Mouse (Mus musculus): Measurements from ENCODE around the gene Dync2li1. TPM values are rescaled to one million over a fixed set of nuclear protein-coding genes. Genes with fewer than 3 reads are reported as not detected.

Dync2li1 gene
- polyA plus RNA-seq, 1 experiment from 2014 or later = 43.4 TPM

DNA sequence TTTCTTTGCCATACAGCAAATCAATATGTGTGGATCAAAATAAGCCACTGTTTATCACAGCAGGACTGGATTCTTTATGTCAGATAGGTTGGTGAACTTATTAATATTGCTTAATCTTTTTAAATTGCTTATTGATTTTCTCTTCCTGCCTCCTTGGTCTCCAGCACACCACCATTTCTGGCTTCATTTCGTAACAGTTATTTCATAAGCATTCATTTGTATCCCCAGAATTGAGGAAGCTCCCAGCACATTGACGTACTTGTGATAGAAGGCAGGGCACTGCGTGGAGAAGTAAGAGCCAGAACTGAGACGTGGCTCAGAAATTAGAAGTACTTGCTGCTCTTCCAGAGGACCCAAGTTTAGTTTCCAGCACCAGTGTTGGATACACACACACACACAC, 21.3 kb downstream of the Dync2li1 start:
- H3K27ac ChIP-seq = no peak overlapping the region
- WGBS = 92% methylated on average over 4 of the region's 4 CpGs
- H3K36me3 ChIP-seq = peaks cover 17% of the 10 kb centered on the region
- H3K4me2 ChIP-seq = no peak overlapping the region
- no peak overlapping the region for H3K4me3 ChIP-seq
- H3K9me3 ChIP-seq = no peaks in the 10 kb centered on the region
- peaks cover 31% of the 10 kb centered on the region for H3K4me1 ChIP-seq
- no peaks in the 10 kb centered on the region for H3K27me3 ChIP-seq
- no peak overlapping the region for H3K9ac ChIP-seq
- no peak for ATAC-seq (ENCODE audit: insufficient number of reproducible peaks, insufficient read depth, low FRiP score, low TSS enrichment, low read depth)

DNA sequence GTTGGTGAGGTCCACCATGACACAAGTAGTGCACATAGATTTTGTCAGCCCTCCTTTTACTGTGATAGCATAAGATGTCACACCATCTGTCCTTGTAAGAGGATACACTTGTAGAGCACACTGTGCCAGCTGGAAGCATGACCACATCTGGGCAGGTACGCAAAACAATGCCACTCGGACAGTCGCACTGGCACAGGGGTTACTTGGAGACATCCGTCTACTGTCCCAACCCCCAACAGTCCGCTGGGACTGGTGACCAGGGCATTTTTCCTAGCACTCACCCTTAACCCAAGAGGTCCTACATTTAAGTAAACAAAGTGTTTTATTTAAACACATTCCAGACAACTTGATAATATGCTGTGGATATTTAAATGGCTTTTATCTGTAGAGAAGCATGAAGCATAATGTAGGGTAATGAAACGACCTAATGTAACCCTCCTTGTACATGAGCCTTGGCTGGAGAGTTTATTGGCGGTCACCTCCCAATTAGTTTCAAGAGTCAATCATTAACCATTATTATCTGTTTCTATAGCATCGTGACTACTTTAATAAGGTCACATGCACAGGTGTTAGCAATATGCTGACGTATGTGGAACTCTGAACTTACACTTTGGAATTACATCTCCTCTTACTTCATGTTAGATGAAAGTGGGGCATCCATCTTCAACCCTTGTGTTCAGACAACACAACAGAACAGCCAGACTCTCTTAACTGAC, 24.2 kb downstream of the Dync2li1 start:
- Histone ChIP-seq H3K27me3 (no peaks in the 10 kb centered on the region), H3K4me1 (peaks cover 8% of the 10 kb centered on the region; the same call in 1 of the 2 replicates), H3K4me2 (no peak overlapping the region), H3K4me3 (no peak overlapping the region), H3K9me3 (no peaks in the 10 kb centered on the region), H3K27ac (no peak overlapping the region), H3K9ac (no peak overlapping the region), H3K36me3 (peaks cover 26% of the 10 kb centered on the region)
- ATAC-seq (ENCODE audit: insufficient number of reproducible peaks, insufficient read depth, low FRiP score, low TSS enrichment, low read depth) = no peak
- 89% methylated on average over 9 of the region's 9 CpGs for WGBS

DNA sequence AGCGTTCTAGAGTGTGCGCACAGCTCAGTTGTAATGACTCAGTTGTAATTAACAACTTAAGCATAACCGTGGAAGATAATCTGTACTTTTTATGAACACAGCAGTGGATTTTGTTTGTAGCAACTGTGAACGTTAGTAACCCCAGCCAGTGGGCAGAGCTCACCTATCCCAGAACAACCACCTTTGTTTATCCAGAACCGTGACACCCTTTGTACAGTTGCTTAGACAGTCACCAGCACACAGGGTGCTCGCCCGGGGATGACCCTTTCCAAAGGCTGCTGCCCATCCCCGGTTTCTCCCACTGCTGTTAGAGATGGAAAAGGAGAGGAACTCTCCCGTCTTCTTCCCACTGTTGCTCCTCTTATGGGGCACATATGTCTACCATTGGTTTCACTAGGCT, 27.2 kb downstream of the Dync2li1 start:
- Histone ChIP-seq H3K9ac (no peak overlapping the region), H3K4me2 (no peak overlapping the region), H3K4me3 (no peak overlapping the region), H3K27me3 (no peaks in the 10 kb centered on the region), H3K27ac (no peak overlapping the region), H3K36me3 (peaks cover 26% of the 10 kb centered on the region), H3K4me1 (peaks cover 14% of the 10 kb centered on the region), H3K9me3 (no peaks in the 10 kb centered on the region)
- WGBS = 90% methylated on average over 9 of the region's 9 CpGs
- no peak for ATAC-seq (ENCODE audit: insufficient number of reproducible peaks, insufficient read depth, low FRiP score, low TSS enrichment, low read depth)

DNA sequence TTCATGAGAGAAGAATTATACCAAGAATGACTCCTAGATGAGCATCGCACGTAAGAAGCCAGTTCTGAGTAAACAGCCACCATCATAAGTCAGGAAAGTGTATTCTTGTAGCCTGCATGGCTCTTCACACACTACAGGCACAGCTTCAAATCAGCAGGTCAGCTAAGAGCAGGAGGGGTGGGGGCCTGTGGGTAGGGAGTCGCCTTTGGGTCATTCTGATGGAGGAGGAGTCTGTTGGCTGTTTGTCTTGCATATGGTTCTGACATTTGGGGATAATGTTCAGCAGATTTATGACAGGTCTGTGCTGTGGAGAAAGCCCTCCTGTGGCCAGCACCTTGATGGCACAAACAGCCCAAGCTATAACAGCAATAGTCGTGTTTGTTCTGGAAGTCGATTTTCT, 29.9 kb downstream of the Dync2li1 start:
- peaks cover 14% of the 10 kb centered on the region for H3K4me1 ChIP-seq
- no peak overlapping the region for H3K4me2 ChIP-seq
- no peak overlapping the region for H3K9ac ChIP-seq
- 69% methylated on average over 5 of the region's 5 CpGs for WGBS
- H3K27me3 ChIP-seq = no peaks in the 10 kb centered on the region
- H3K9me3 ChIP-seq = no peaks in the 10 kb centered on the region
- no peak overlapping the region for H3K4me3 ChIP-seq
- ATAC-seq (ENCODE audit: insufficient number of reproducible peaks, insufficient read depth, low FRiP score, low TSS enrichment, low read depth) = no peak
- H3K36me3 ChIP-seq = peaks cover 17% of the 10 kb centered on the region
- H3K27ac ChIP-seq = no peak overlapping the region

DNA sequence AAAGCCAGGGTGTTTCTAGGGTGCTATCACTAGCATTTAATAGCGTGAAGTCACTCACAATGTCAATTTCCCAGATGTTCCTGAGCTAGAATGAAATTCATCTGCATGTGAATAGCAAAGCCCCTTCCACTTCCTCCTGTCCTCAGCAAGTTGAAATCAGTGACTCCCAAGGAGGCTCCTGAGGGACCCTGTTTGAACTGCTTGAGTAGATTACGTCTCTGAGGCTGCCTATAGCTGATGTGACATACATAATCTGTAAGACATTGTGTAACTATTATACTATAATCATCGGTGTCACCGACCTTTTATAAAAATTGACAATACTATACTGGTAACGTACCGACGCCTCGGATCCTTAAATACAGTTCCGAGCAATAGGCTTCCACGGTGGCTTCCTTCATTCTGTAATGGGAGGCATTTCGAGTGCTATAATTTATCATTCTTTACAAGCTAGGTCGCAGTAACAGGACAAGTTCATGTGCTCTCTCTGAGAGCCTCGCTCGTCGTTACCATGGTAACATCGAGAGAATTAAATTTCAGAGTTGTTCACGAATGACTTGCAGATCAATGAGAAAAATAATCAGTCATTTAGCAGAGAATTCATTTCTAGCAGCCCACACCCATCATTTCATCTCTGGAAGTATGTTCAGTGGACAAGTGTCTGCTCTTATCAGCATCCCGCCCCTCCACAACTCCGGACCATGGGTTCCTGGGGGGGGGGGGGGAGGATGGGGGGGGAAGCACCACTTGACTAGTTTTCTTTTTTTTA, 30.5 kb downstream of the Dync2li1 start:
- no peak overlapping the region for H3K4me3 ChIP-seq

DNA sequence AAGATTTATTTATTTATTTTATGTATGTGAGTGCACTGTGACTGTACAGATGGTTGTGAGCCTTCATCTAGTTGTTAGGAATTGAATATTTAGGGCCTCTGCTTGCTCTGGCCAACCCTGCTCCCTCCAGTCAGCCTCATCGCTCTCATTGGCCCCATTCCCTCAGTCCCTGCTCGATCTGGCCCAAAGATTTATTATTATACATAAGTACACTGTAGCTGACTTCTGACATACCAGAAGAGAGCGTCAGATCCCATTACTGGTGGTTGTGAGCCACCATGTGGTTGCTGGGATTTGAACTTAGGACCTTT, 31.1 kb downstream of the Dync2li1 start:
- H3K36me3 ChIP-seq = peaks cover 12% of the 10 kb centered on the region
- peaks cover 14% of the 10 kb centered on the region for H3K4me1 ChIP-seq
- H3K4me2 ChIP-seq = no peak overlapping the region
- H3K27ac ChIP-seq = no peak overlapping the region
- 52% methylated on average over 3 of the region's 3 CpGs for WGBS
- H3K4me3 ChIP-seq = no peak overlapping the region
- no peaks in the 10 kb centered on the region for H3K9me3 ChIP-seq
- ATAC-seq (ENCODE audit: insufficient number of reproducible peaks, insufficient read depth, low FRiP score, low TSS enrichment, low read depth) = no peak
- no peak overlapping the region for H3K9ac ChIP-seq
- H3K27me3 ChIP-seq = no peaks in the 10 kb centered on the region

More for the DNA sequence above, 30.5 kb downstream of the Dync2li1 start:
- 70% methylated on average over 19 of the region's 19 CpGs for WGBS
- H3K27me3 ChIP-seq = no peaks in the 10 kb centered on the region
- no peak overlapping the region for H3K4me2 ChIP-seq
- no peak overlapping the region for H3K9ac ChIP-seq
- H3K9me3 ChIP-seq = no peaks in the 10 kb centered on the region
- peaks cover 17% of the 10 kb centered on the region for H3K36me3 ChIP-seq
- no peak overlapping the region for H3K27ac ChIP-seq
- no peak for ATAC-seq (ENCODE audit: insufficient number of reproducible peaks, insufficient read depth, low FRiP score, low TSS enrichment, low read depth)
- H3K4me1 ChIP-seq = peaks cover 14% of the 10 kb centered on the region

DNA sequence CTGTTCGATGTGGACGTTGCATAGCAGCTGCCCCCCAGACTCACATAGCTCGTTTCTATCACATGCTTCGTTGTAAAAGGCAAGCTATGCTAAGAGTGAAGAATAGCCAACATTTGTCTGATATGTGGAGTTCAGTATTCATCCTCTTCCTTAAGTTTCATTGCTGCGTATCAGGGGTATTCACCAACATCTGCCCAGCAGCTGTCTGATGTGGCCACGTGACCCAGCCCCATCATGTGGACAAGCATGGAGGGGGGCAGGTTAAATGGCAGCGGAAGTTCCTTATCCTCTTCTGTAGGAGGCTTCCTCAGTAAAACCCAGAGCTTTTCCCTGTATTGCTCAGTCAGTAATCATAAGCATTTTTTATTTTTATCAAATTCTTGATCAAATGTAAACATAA, 31.5 kb downstream of the Dync2li1 start:
- no peak overlapping the region for H3K4me2 ChIP-seq
- 39% methylated on average over 7 of the region's 7 CpGs for WGBS
- H3K4me3 ChIP-seq = no peak overlapping the region
- peaks cover 8% of the 10 kb centered on the region; the same call in 1 of the 2 replicates for H3K36me3 ChIP-seq
- H3K4me1 ChIP-seq = peaks cover 14% of the 10 kb centered on the region
- no peaks in the 10 kb centered on the region for H3K9me3 ChIP-seq
- H3K27me3 ChIP-seq = no peaks in the 10 kb centered on the region
- ATAC-seq (ENCODE audit: insufficient number of reproducible peaks, insufficient read depth, low FRiP score, low TSS enrichment, low read depth) = no peak
- H3K9ac ChIP-seq = no peak overlapping the region
- no peak overlapping the region for H3K27ac ChIP-seq

DNA sequence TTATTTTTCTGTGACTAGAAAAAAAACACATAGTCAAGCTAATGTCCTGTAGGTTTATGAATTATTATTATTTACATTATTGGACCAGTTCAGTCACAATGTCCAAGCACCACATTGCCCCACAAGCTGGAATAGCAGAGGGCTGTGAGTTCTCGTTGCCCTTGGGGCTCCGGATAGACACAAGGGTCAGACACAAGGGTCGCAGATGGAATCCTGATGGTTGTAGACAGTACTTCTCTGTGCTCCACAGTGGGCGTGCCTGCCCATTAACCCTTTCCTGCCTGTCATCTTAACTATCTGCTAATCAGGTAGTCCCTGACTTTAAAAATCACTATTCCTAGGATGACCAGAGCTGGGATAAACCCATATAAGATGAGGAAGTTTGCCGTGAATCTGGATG, 31.9 kb downstream of the Dync2li1 start:
- Histone ChIP-seq H3K4me3 (no peak overlapping the region), H3K4me1 (peaks cover 14% of the 10 kb centered on the region), H3K27ac (no peak overlapping the region), H3K27me3 (no peaks in the 10 kb centered on the region), H3K9ac (no peak overlapping the region), H3K9me3 (no peaks in the 10 kb centered on the region), H3K36me3 (peaks cover 7% of the 10 kb centered on the region; the same call in 1 of the 2 replicates), H3K4me2 (no peak overlapping the region)
- 29% methylated on average over 5 of the region's 5 CpGs for WGBS
- no peak for ATAC-seq (ENCODE audit: insufficient number of reproducible peaks, insufficient read depth, low FRiP score, low TSS enrichment, low read depth)

DNA sequence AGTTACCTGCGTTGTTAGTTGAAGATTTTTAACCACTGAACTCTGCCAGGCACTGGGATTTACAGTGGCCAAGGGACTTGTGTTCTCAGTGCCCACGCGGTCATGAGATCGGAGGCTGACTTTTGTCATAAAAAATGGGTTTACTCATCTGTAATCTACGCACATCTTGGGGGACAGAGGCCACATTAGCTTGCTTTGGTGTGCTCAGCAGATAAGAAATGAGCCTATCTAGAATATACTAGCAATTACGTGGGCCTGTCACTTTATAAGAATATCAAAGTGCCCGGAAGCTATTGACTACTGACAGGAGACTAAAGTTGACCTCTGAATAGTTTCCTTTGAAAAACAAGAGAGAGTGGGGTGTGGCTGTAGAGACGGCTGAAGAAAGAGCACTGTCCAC, 32.7 kb downstream of the Dync2li1 start:
- ATAC-seq (ENCODE audit: insufficient number of reproducible peaks, insufficient read depth, low FRiP score, low TSS enrichment, low read depth) = no peak
- no peak overlapping the region for H3K4me3 ChIP-seq
- no peak overlapping the region for H3K9ac ChIP-seq
- H3K9me3 ChIP-seq = no peaks in the 10 kb centered on the region
- no peaks in the 10 kb centered on the region for H3K36me3 ChIP-seq
- 73% methylated on average over 8 of the region's 8 CpGs for WGBS
- H3K27me3 ChIP-seq = no peaks in the 10 kb centered on the region
- H3K27ac ChIP-seq = no peak overlapping the region
- peaks cover 14% of the 10 kb centered on the region for H3K4me1 ChIP-seq
- H3K4me2 ChIP-seq = no peak overlapping the region

DNA sequence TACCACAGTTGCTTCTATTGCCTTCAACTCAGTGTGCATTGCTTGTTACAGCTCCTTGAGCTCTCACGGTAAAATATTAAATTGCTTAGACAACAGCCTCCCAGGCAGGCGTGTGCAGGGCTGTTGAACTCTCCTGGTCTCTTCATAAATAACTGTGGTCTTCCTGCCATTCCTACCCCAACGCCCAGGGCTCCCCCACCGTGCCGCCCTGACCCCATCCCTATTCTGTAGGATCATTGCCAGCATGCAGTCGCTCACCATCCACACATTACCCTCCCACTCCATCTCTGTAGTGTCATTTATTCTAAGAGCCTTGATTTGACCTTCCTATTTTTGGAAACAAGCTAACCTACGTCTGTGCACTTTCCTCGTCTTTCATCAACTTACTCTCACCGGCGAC, 38.8 kb downstream of the Dync2li1 start:
- Histone ChIP-seq H3K4me3 (no peak overlapping the region), H3K9ac (no peak overlapping the region), H3K4me1 (peaks cover 21% of the 10 kb centered on the region), H3K4me2 (no peak overlapping the region), H3K27ac (no peak overlapping the region), H3K27me3 (no peaks in the 10 kb centered on the region), H3K9me3 (no peaks in the 10 kb centered on the region), H3K36me3 (no peaks in the 10 kb centered on the region)
- 51% methylated on average over 10 of the region's 10 CpGs for WGBS
- no peak for ATAC-seq (ENCODE audit: insufficient number of reproducible peaks, insufficient read depth, low FRiP score, low TSS enrichment, low read depth)

DNA sequence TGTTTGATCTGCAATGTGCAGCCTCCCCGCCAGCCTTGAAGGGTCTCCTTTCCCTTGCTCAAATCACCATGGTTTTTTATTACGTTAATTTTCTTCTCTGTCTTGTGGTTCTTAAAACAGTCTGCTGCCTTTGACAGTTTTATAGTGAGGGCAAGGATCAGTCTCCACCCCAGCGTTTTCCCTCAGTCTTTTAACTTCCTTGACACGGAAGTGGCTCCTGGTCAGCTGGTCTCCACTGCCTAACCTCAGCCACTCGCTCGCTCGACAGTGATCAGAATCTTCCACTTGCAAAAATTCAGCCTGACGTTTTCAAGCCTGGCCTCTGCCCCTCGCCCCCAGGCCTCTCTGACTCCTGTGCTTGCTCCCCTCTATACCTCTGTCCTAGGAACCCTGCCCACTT, 39.4 kb downstream of the Dync2li1 start:
- no peak overlapping the region for H3K4me2 ChIP-seq
- no peak overlapping the region for H3K27ac ChIP-seq
- 27% methylated on average over 9 of the region's 9 CpGs for WGBS

DNA sequence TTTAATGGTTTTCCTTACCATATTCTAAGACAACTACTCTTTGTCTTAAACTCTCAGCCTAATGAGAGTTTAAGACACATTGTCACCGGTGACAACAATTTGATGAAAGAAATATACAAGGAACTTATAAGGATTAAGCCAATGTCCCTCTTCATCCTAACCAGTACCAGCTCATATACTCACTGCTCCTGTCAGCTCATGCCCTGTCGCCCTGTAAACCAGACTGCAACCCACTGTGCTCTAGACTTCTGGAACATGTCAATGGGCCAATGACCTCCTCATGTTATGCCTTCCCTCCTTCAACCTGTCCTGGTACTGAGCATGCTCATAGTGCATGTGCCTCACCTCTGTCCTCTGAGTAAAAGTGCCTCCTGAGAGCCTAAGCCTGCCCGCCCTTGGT, 41.6 kb downstream of the Dync2li1 start:
- H3K9ac ChIP-seq = no peak overlapping the region
- H3K27ac ChIP-seq = no peak overlapping the region
- no peak for ATAC-seq (ENCODE audit: insufficient number of reproducible peaks, insufficient read depth, low FRiP score, low TSS enrichment, low read depth)
- H3K36me3 ChIP-seq = no peaks in the 10 kb centered on the region
- H3K27me3 ChIP-seq = peaks cover 3% of the 10 kb centered on the region; the same call in 1 of the 2 replicates
- H3K4me2 ChIP-seq = no peak overlapping the region
- H3K4me3 ChIP-seq = no peak overlapping the region
- peaks cover 21% of the 10 kb centered on the region for H3K4me1 ChIP-seq
- WGBS = 87% methylated on average over 3 of the region's 3 CpGs
- no peaks in the 10 kb centered on the region for H3K9me3 ChIP-seq

More for the DNA sequence above, 39.4 kb downstream of the Dync2li1 start:
- H3K36me3 ChIP-seq = no peaks in the 10 kb centered on the region
- H3K27me3 ChIP-seq = no peaks in the 10 kb centered on the region
- no peak overlapping the region for H3K4me3 ChIP-seq
- H3K9me3 ChIP-seq = no peaks in the 10 kb centered on the region
- peaks cover 21% of the 10 kb centered on the region for H3K4me1 ChIP-seq
- no peak for ATAC-seq (ENCODE audit: insufficient number of reproducible peaks, insufficient read depth, low FRiP score, low TSS enrichment, low read depth)
- H3K9ac ChIP-seq = no peak overlapping the region

All from embryonic facial prominence, embryonic 13.5 days (tissue).